Mouse (Mus musculus): ENCODE results near the gene Supv3l1.

The Supv3l1 gene

GRCm38 (mm10) chr10:62413606-62413982 lies 35.9 kb downstream of the Supv3l1 start:
- no peak for DNase-seq (ENCODE audit: low spot score in 2 of 2)

DNA sequence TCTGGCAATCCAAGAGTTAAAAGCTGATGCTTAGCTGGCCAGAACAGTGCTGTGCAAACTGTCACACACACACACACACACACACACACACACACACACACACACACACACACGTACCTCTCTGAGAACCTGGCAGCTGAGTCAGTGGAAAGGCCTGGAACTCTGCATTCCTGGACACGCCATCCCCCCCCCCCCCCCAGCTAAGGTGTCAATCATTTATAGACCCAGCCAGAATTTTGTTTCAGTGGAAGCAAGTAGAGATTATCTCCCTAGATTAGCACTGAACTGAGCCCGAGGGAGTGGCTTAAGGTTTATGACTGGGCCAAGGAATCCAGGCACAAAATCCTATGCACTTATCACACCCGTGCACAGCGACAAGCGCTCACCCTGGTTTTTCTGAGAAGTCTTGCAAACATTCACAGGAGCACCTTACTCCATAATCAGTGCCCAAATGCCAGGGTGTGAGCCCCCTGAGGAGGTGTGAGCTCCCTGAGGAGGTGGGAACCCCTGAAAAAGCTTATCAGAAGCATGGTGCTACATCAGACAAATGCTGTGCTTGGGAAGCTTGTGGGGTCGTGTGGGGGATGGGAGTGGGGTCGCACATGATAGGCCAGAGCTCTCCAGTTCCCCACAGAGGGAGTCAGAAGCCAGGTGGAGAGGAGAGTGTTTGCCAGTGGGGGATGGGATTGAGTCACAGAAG lies 36.5 kb downstream of the Supv3l1 start:
- no peak for DNase-seq (ENCODE audit: low spot score in 2 of 2)

- peak in 1 of 2 experiments; percentile 37 for DNase-seq (ENCODE audit: low spot score in 2 of 2)
Observed at GRCm38 (mm10) chr10:62411431-62412410, 37.8 kb downstream of the Supv3l1 start.

- DNase-seq (ENCODE audit: low spot score in 2 of 2), result peak; percentile 48 to 56
Observed at GRCm38 (mm10) chr10:62410943-62411342, 38.6 kb downstream of the Supv3l1 start.

DNA sequence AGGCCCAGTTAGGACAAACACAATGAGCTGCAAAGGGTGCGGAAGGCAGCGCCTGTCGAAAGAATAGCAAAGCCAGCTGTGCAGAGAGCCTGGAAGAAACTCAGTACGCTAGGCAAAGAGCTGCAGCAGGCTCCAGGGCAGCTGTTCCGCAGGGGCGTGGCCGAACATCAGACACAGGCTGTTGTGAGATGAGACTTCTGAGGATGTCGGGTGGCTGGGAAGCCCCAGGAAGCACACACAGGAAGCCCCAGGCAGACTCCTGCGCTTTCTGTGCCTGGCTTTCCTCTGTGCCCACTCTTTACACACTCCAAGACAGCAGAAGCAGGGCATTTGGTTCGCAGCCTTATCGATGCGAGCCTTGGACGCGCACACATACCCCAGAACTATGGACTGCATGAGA lies 44.6 kb downstream of the Supv3l1 start:
- DNase-seq (ENCODE audit: low spot score in 2 of 2), result peak in 1 of 2 experiments; percentile 10

- DNase-seq (ENCODE audit: low spot score in 2 of 2), result peak in 1 of 2 experiments; percentile 10
Observed at GRCm38 (mm10) chr10:62401641-62402111, 47.9 kb downstream of the Supv3l1 start.

- no peak for DNase-seq (ENCODE audit: low spot score in 2 of 2)
Observed at GRCm38 (mm10) chr10:62383011-62383410, 66.5 kb downstream of the Supv3l1 start.

- no peak for DNase-seq (ENCODE audit: low spot score in 2 of 2)
Observed at GRCm38 (mm10) chr10:62380936-62381335, 68.6 kb downstream of the Supv3l1 start.

DNA sequence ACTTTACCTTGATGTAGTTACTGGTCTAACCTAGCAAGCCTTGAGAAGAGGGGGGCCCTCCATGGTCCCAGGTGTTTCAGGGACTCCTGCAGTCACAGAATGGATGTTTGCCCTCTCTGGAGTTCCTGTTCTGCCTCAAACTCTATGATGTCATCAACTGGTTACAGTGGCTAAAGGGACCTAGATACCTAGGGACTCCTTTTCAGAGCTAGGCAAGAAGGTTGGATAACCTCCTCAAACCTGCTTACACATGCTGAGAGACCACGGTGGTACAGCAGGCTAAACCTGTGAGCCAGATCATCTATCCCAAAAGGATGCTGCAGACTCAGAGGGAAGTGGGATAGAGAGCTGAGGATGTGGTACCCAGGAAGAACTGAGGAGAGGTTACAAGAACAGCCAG lies 69.7 kb downstream of the Supv3l1 start, which contains the start of gene Hk1:
Gene Hk1 (minus strand): TSS at position 101 of the 400 bp plus-strand sequence.
- no peak for DNase-seq (ENCODE audit: low spot score in 2 of 2)
